Mouse (Mus musculus): ENCODE data around the gene 5330417C22Rik. TPM values are rescaled to one million over a fixed set of nuclear protein-coding genes. Genes with fewer than 3 reads are reported as not detected.
A peak's percentile ranks its signal among the peaks of the same experiment; 100 is the strongest.
"Not testable (repeated sequence)": the region's sequence is repeated elsewhere in the genome, so short reads cannot be mapped to it uniquely, and the experiment has no call there.

Gene 5330417C22Rik
- total and polyA plus RNA-seq, 3 experiments: 2.4 to 6.5 (median 2.5) TPM

GRCm38 (mm10) chr3:108533114-108533885 lies 3.0 kb downstream of the 5330417C22Rik start:
- peak; percentile 38 for DNase-seq

- DNase-seq: no peak
These were observed 7.8 kb downstream of the 5330417C22Rik start for GRCm38 (mm10) chr3:108528489-108528888.

GRCm38 (mm10) chr3:108523415-108523814 lies 12.9 kb downstream of the 5330417C22Rik start:
- no peak for DNase-seq

GRCm38 (mm10) chr3:108518276-108518675 lies 18.1 kb downstream of the 5330417C22Rik start:
- no peak for DNase-seq

- DNase-seq: no peak
These were observed 22.9 kb downstream of the 5330417C22Rik start for GRCm38 (mm10) chr3:108513465-108513864.

- DNase-seq: no peak
These were observed 25.4 kb downstream of the 5330417C22Rik start for GRCm38 (mm10) chr3:108510716-108511483.

GRCm38 (mm10) chr3:108510156-108510555 lies 26.2 kb downstream of the 5330417C22Rik start:
- no peak for DNase-seq

- DNase-seq: no peak
These were observed 27.4 kb downstream of the 5330417C22Rik start for GRCm38 (mm10) chr3:108508745-108509474.

GRCm38 (mm10) chr3:108503908-108504307 lies 32.4 kb downstream of the 5330417C22Rik start:
- no peak for DNase-seq

- DNase-seq: not testable (repeated sequence)
These were observed 34.9 kb downstream of the 5330417C22Rik start for GRCm38 (mm10) chr3:108501411-108501810.

GRCm38 (mm10) chr3:108499826-108500225 lies 36.5 kb downstream of the 5330417C22Rik start:
- no peak for DNase-seq

GRCm38 (mm10) chr3:108497602-108498001 lies 38.7 kb downstream of the 5330417C22Rik start:
- DNase-seq: no peak

GRCm38 (mm10) chr3:108495486-108495885 lies 40.9 kb downstream of the 5330417C22Rik start:
- no peak for DNase-seq

GRCm38 (mm10) chr3:108494861-108495474 lies 41.4 kb downstream of the 5330417C22Rik start:
- DNase-seq: no peak

- no peak for DNase-seq
These were observed 46.4 kb downstream of the 5330417C22Rik start for GRCm38 (mm10) chr3:108489968-108490367.

GRCm38 (mm10) chr3:108484749-108485148 lies 51.6 kb downstream of the 5330417C22Rik start:
- DNase-seq: no peak

- DNase-seq: no peak
These were observed 57.5 kb downstream of the 5330417C22Rik start for GRCm38 (mm10) chr3:108478800-108479199.

GRCm38 (mm10) chr3:108476761-108477619 lies 59.3 kb downstream of the 5330417C22Rik start:
- peak; percentile 53 for DNase-seq

- no peak for DNase-seq
These were observed 60.8 kb downstream of the 5330417C22Rik start for GRCm38 (mm10) chr3:108475496-108475895.

GRCm38 (mm10) chr3:108474969-108475368 lies 61.4 kb downstream of the 5330417C22Rik start:
- DNase-seq: no peak

GRCm38 (mm10) chr3:108467760-108468159 lies 68.6 kb downstream of the 5330417C22Rik start:
- DNase-seq: no peak
